Mouse (Mus musculus): ENCODE measurements around the gene Flrt1. TPM values are rescaled to one million over a fixed set of nuclear protein-coding genes. Genes with fewer than 3 reads are reported as not detected.

Flrt1 gene
- total RNA-seq, 2 experiments from 2014 or later = 33.0 to 35.2 TPM

DNA sequence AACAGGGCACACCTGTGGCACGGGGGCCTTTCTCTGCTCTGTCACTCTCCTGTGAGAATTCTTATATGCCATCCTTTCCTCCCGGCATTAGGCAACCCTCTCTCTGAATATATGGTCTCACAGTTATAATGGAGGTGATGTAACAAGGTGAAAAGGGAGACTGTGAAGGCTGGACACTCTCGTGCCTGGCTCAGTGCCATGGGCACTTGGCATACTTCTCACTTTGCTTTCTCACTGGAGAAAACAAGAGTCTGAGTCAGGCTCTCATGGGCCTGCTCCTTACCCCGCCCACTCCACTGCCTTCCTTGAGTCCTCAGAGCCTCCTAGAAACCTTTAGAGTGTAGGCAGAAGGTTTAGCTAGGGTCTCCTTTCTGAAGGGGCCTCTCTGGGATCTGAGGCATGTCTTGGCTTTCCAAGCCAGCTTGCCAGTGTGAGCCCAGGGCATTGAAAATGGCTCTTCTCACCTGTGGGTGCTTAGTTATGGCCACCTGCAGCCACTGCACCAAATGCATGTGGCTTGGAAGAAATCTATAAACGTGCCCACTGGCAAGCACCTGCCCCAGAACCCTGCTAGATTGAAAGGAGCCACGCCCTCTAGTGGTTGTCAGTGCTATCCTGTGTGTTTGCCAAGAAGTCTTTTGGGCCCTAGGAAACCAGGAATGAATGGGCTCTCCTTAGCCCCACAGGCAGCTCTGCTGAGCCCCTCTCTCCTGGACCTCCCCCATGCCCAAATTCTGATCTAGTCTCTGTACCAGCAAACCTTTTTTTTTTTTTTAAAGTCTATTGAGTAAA lies 2.8 kb upstream of the Flrt1 start:
- intact Hi-C loops (cut with DNase I) = no loop called here
- no peak for DNase-seq (ENCODE audit: low spot score in 2 of 2)

- intact Hi-C loops (cut with DNase I) = no loop called here
- DNase-seq (ENCODE audit: low spot score in 2 of 2) = no peak
Observed at GRCm38 (mm10) chr19:7107174-7107573, 1.6 kb upstream of the Flrt1 start.

GRCm38 (mm10) chr19:7106566-7106965 lies 1.0 kb upstream of the Flrt1 start:
- intact Hi-C loops (cut with DNase I) = no loop called here
- no peak for DNase-seq (ENCODE audit: low spot score in 2 of 2)

- intact Hi-C loops (cut with DNase I) = no loop called here
- no peak for DNase-seq (ENCODE audit: low spot score in 2 of 2)
Observed at GRCm38 (mm10) chr19:7103993-7104401, 1.5 kb downstream of the Flrt1 start.

DNA sequence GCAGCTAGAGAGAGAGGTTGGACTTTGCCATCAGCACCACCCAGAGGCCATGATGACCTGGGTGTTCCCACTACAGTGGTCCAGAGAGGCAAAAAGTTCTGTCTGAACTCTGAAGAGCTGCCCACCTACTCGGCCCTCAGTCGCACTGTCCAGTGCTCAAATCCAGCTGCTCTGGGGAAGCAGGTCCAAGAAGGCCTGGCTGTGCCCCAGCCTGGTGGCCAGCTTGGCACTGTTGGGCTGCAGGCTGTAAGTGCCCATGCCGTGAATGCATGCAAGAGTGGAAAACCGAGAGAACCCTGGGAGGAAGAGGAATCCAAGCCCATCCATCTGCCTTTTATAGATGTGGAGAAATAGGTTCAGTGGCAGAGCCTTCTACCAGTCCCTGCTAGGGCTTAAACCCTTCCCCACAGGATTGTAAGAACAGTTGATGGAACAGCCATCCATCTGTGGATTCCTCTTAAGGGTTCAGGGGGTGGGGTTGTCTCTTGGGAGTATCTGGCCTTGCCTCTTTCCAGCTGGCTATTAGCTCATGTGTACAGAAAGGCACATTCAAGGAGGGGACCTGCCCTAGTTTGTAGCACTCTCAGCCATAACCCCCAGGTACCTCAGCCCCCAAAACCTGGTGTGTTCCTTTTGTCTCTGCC lies 2.1 kb downstream of the Flrt1 start:
- no peak for DNase-seq (ENCODE audit: low spot score in 2 of 2)
- intact Hi-C loops (cut with DNase I) = no loop called here

DNA sequence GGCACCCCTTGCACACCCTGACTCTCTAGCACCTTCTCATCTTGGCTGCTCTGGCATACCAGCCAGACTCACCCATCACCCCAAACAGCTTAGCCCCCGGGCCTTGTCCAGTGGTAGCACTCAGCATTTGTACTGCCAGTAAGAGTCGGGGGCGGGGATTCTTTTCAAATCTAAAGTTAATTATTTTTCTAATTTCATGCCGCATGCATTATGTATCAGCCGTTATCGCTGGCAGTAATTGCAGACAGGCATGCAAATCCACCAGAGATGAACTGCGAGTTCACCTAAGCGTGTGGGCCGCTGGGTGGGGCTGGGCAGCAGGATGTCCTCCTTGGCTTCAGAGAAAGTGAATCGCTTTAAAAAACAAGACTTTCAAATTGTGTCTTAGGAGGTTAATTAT lies 3.5 kb downstream of the Flrt1 start:
- DNase-seq (ENCODE audit: low spot score in 2 of 2) = no peak
- intact Hi-C loops (cut with DNase I) = no loop called here

- DNase-seq (ENCODE audit: low spot score in 2 of 2) = no peak
- intact Hi-C loops (cut with DNase I) = no loop called here
Observed at GRCm38 (mm10) chr19:7099620-7100155, 5.8 kb downstream of the Flrt1 start.

GRCm38 (mm10) chr19:7092756-7093155 lies 12.8 kb downstream of the Flrt1 start:
- no peak for DNase-seq (ENCODE audit: low spot score in 2 of 2)
- intact Hi-C loops (cut with DNase I) = no loop called here

DNA sequence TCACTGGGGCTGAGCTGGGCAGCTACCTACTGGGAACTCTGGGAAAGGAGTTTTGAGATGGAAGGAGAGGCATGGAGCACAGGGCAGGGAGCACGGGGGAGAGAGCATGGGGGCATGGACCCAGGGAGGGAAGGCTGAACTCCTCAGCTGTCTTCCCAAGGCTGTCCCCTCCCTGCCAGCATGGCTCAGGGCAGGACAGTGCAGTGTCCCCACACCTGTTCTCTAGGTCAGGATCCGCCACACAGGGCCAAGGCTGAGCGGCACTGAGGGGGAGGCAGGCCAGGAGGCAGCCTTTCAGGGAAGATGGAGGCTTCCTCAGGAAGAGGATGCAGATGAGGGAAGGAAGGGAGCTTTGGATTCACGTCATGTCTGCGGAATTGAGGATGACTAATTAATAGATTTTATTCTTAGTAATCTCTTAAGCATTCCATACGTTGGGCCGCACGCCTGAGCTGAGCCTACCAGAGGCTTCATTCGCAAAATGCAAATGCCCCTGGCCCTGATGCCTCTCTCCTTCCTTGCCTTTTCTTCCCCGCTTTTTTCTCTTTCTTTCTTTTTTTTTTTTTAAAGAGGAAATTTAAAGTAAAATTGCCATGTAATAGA lies 14.0 kb downstream of the Flrt1 start:
- intact Hi-C loops (cut with DNase I) = no loop called here
- no peak for DNase-seq (ENCODE audit: low spot score in 2 of 2)

GRCm38 (mm10) chr19:7090369-7091064 lies 15.0 kb downstream of the Flrt1 start:
- intact Hi-C loops (cut with DNase I) = no loop called here
- peak; percentile 55 to 60 for DNase-seq (ENCODE audit: low spot score in 2 of 2)

- intact Hi-C loops (cut with DNase I) = no loop called here
Observed at GRCm38 (mm10) chr19:7089842-7090251, 15.7 kb downstream of the Flrt1 start.

GRCm38 (mm10) chr19:7089050-7089449 lies 16.5 kb downstream of the Flrt1 start:
- no peak for DNase-seq (ENCODE audit: low spot score in 2 of 2)
- intact Hi-C loops (cut with DNase I) = no loop called here

More at GRCm38 (mm10) chr19:7089842-7090251, 15.7 kb downstream of the Flrt1 start:
- no peak for DNase-seq (ENCODE audit: low spot score in 2 of 2)

- intact Hi-C loops (cut with DNase I) = no loop called here
- no peak for DNase-seq (ENCODE audit: low spot score in 2 of 2)
Observed at GRCm38 (mm10) chr19:7088558-7088957, 17.0 kb downstream of the Flrt1 start.

DNA sequence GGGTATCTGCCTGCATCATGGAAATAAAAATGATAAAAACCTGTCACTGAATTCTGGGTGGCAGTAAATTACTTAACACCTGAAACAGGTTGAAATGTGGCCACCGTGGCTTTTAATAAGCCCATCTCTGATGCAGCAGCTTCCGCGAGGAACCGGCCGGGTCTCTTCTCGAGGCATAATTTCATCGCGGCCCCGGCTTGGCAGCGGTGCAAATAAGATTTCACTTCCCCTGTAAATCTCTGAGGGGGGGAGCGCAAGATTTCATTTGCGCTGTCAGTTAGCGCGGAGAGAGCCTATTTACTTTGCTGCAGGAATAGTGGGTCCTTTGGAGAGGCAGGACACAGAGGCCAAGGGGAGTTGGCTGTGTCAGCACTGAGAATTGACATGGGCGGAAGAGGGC lies 20.8 kb downstream of the Flrt1 start:
- DNase-seq (ENCODE audit: low spot score in 2 of 2) = no peak
- intact Hi-C loops (cut with DNase I) = no loop called here

- peak; percentile 40 to 71 for DNase-seq (ENCODE audit: low spot score in 2 of 2)
- intact Hi-C loops (cut with DNase I) = no loop called here
Observed at GRCm38 (mm10) chr19:7083035-7083794, 22.3 kb downstream of the Flrt1 start.

GRCm38 (mm10) chr19:7081516-7082266 lies 23.8 kb downstream of the Flrt1 start:
- DNase-seq (ENCODE audit: low spot score in 2 of 2) = peak in 1 of 2 experiments; percentile 71
- intact Hi-C loops (cut with DNase I) = no loop called here

DNA sequence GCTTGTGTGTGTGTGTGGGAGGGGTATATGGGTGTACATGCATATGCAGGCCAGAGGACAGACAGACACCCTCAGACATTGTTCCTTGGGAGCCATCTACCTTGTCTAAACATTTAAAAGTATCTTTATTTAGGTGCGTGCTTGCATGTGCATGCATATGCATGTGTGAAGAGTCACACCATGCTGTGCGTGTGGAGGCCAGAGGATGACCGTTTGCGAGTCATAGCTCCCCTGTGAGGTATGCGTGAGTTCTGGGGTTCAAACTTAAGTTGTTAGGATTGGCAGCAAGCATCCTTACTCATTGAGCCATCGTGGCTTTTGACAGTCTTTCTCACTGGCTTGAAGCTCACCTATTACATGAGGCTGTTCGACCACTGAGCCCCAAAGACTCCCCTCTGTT lies 27.3 kb downstream of the Flrt1 start:
- intact Hi-C loops (cut with DNase I) = no loop called here
- DNase-seq (ENCODE audit: low spot score in 2 of 2) = no peak

DNA sequence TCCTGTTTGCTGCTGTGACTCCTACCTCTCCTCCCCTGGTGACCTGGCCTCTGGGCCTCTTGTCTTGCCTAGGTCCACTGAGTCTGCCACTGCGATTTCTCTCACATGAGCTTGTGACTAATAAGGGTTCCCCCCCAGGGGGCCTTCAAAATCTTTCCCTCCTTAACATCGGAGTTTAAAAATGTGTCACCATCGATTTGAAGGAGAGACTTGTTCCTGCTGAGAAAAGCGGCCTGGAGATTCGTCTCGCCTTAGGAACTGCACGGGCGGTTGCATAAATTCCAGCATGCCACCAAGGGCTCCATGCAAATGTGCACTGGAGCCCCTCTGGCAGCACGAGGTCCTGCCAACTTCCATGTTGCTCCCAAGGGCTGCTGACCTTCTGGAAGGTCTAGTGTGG lies 27.9 kb downstream of the Flrt1 start:
- intact Hi-C loops (cut with DNase I) = no loop called here
- no peak for DNase-seq (ENCODE audit: low spot score in 2 of 2)

Measured in left cerebral cortex, postnatal 14 days (tissue).